Mouse (Mus musculus) layer of hippocampus, adult 11-12 months (tissue): ENCODE data around the gene Dera.
"Not testable (repeated sequence)": the region's sequence is repeated elsewhere in the genome, so short reads cannot be mapped to it uniquely, and the experiment has no call there.

ENCODE experiments used
- DNase-seq: peaks from one replicate; pipeline ENCODE4 v3.0.0; 2022; ENCODE audit warnings: low spot score

The Dera gene

DNA sequence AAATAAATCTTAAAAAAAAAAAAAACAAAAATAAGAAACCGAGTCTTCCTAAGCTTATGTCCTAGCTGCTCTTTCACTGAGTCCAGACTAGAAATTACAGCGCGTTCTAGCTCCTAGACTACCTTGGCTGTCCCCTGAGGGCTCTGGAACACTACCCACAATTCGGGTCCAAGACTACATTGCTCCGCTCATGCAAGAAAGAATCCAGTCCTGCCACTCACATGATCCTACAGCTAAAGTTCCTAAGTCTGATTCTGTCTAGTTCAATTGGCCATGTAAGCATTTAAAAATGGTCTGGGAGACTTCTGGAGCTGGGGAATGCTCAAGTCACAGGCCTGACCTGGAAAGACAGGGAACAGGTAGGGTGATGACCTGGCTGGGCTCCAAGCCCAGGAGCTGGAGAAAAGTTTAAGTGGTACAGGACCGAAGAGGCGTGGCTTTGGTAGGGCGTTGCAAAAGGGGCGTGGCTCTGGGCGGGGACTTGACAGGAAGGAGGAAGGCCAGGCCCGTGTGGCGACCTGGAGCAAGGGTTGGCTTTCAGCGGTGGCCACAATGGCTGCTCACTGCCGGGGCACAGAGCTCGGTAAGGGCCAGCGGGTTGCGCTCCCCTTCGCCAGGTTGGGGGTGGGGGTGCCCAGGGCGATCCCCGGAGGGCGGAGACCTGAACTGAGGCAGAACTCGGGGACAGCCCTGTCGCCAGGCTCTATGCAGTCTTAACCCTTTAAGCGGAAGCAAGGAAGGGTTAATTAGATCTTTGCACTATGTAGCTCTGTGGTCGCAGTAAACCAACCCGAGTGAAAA, at the start of gene Dera:
Gene Dera, plus strand, starts transcription at position 491 of the 801 bp plus-strand sequence.
- DNase-seq: peak; percentile 73

DNA sequence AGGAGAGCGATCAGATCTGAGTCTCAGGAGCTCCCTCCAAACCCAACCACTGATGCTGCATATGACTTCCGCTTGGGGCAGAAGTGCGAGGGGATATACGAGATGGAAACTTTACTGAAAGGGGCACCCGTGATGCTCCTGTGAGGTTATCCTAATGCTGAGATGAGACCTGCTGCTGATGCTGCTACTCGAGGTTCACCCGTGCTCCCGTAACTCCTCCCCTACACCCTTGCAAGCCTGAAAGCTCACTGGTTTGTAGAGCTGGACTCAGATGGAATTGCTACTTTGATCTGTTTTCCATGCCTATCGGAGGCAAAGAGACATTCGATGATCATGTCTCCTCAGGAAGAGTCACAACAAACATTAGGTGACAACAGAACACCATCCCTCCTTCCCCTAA, 48.1 kb upstream of the Dera start:
- no peak for DNase-seq

DNA sequence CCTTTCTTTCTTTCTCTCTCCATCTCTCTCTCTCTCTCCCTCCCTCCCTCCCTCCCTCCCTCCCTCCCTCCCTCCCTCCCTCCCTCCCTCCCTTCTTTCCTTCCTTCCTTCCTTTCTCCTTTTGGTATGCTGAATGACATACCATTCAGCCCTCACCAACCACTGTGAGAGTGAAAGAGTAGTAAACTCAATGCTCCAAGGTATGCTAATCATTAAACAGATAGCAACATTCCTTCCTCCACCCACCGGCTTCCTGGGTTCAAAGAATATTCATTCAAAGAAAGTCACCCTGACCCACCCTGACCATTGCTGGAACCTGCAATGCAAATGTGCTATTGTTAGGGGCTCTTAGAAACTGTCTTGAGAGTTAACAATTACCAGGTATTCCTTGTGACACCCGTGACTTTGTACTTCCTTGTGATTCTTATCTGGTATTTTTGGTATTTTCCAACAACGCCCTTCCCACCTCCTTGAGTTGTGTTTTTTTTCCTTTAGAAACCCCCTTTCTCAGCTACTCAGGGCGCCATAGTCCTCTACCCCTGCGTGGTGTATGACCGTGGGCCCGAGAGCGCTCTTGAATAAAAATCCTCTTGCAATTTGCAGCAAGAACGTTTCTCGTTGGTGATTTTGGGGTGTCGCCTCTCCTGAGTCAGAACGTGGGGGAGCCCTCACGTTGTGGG, 45.5 kb upstream of the Dera start:
- DNase-seq: not testable (repeated sequence)

DNA sequence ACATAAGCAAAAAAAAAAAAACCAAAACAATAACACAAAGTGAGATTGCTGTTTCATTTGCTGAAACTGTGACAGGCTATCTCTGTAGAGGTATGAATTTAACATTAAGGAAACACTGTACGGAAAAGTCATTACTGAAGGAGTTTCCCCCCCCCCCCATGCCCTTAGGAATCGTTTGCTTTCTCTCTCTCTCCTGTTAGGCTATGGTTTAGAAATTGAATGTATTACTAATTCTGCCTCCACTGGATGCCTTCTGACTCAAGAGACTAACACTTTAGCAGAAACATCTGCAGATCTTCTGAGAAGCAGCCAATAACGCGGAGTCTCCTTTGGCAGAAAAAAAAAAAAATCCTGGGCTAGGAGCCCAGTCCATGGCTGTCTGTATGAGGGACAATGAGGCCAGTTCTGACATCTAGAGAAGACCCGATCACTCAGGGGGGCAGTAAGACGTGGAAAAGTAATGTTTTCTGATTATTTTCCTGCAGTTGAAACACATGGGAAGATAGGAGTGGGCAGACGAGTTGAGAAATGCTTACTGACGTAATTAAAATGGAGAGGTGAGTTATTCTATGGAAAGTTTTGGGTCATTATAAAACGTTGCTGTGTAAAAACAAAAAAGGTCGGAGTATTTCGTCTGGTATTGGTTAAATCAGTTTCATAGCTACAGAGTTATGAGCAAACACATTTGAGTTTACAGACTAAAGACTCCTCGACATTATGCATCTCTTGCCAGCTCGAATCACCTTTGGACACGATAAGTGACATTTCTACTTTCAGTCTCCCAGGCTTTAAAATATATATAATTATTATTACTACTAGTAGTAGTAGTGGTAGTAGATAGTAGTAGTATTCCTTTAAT, 43.9 kb upstream of the Dera start:
- no peak for DNase-seq

DNA sequence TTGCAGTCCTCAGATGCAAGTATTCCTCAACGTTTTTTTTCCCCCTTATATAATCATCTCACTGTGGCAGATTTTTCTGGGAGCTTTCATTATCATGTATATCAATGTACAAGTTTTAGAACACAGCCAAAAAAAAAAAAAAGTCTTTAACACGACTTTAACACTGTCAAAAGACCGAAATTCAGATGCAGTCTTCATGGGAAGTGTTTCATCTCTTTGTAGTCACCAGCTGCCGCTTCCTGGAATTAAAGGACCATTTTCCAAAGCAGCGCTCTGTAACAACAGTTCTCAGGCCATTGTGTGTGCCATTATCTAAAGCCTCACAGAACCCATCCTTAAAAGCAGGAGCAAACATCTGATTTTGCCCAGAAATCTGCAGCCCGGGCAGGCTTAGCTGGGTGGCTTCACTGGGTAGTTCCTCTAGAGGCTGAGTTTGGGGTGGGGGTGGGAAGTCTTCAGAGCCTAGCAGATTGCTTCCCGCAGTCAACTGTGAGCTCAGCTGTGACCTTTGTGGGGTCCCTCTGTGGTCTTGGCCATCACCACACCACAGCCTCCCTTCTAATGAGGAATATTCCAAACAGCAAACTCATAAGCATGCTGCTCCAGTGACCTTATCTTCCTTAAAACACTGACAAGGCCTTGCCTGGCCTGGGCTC, 41.6 kb upstream of the Dera start:
- no peak for DNase-seq

DNA sequence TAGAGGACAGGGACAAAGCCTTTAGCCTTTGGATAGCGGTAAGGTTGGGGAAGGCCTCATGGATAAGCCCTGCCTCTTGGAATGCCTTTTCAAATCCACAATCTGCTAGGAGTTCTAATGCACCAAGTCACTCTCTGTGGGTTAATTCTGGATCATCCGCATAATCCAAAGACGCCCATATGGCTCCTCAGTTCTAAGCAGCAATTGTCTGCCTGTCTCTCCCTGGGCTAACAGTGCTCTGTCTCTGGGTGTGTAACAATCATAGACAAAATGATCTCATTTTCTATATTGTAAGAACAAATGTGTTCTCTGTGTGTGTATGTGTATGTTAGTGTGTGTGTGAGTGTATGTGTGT, 41.1 kb upstream of the Dera start:
- no peak for DNase-seq

DNA sequence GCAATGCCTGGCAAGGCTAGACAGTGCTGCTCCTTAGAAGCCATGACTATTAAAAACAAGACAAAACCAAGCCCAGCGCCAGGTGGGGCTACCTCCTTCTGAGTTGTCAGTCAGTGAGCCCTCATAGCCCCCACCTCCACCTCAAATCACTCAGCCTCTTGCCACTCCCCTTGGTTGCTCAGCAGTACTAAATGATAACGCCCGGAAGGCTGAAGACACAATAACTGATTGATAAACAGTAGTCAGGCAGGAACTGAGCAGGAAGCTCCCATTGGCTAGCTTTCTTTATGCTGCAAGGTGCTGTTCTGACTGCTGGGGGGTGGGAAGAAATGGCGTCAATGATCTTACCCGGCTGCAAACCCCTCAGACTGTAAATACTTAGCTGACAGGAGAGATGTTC, 37.5 kb upstream of the Dera start:
- DNase-seq: no peak

DNA sequence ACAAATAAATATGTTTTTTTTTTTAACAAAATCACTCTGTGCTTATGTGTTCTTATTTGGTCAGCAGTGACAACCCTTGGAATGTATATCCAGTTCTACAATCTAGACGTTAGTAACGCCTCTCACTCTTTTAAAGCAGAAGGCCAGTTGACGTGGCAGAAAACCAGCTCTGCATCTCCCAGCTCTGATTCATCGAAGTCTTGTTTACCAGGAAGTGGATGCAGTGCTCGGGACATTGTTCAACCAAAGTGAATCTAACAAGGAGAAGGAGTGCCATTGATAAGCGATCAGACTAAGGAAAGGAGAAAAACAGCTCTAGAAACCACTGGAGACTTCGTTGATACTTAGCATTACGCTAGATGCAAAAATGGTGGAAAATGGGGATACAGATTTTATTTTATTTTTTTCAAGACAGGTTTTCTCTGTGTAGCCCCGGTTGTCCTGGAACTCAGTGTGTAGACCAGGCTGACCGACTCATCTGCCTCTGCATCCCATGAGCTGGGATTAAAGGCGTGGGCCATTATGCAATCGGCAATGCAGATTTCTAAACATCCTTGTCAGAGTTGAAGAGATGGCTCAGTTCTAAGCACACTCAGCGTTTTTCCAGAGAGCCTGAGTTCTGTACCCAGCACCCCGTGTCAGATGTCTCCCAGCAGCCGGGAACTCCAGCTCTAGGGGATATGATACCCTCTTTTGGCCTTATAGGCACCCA, 32.0 kb upstream of the Dera start:
- DNase-seq: no peak

DNA sequence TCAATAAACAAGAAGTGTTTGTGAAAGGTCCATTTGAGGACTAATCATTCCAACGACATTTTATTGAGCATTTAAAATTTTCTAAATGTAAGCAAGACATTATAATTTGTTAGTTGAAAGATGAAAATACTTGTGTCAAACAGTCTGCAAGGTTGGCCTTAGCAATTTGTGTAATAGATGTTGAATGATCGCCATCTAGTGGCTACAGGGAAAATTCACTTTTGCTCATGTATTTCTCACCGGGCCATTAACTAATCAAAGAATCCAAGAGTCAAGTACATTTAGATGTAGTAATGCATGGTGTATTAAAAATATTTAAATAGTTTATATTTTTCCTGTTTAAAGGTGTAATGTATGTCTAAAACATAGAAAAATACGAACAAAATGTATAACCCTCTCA, 30.4 kb upstream of the Dera start:
- DNase-seq: peak; percentile 61

DNA sequence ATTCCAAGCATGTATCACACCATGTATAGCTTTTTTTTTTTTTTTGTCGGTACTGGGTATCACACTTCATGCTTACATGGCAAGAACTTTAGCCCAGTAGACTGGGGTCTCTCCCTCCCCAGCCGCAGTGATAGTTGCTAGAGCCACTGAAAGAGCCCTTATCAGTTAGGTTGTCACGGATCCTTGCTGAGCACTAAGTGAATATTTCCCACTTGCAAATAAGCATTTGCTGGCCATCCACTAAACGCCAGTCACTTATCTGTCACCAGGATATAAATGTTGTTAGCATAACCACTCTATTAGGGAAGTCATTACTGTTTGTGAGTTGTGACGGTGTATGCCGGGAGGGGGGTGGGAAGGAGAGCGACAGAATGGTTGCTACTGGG, 19.9 kb upstream of the Dera start:
- no peak for DNase-seq

DNA sequence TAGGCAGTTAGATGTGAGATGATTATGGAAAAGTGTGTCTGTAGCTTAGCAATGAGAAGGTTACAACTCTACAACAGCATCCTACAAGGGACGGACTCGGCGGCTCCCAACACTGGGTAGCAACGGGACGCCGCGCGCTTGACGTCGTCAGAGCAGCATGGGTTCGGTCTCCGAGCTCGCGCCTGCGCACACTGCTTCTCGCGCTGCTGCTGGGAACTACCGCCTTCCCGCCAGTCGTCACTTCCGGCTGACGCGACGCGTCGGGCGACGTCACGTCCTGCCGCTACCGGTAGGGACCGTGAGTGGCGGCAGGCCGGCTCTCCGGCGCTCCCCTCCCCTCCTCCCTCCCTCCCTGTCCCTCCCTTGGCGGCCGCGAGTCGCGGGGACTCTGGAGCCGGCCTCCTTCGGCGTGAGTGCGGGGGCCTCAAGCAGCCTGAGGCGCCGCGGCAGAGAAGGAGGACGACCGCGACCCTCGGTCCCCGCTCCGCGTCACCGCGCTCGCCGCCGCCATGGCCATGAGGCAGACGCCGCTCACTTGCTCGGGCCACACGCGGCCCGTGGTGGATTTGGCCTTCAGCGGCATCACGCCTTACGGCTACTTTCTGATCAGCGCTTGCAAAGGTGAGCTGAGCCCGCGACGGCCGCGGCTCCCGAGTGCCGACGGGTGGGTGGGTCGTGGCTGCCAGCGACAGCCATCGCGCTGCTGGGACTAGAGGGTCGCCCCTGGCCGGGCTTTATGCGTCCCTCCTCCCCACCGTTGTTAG, 19.3 kb upstream of the Dera start, which contains the start of gene Strap:
Gene Strap, plus strand, starts transcription at position 233 of the 764 bp plus-strand sequence.
- peak; percentile 94 for DNase-seq

DNA sequence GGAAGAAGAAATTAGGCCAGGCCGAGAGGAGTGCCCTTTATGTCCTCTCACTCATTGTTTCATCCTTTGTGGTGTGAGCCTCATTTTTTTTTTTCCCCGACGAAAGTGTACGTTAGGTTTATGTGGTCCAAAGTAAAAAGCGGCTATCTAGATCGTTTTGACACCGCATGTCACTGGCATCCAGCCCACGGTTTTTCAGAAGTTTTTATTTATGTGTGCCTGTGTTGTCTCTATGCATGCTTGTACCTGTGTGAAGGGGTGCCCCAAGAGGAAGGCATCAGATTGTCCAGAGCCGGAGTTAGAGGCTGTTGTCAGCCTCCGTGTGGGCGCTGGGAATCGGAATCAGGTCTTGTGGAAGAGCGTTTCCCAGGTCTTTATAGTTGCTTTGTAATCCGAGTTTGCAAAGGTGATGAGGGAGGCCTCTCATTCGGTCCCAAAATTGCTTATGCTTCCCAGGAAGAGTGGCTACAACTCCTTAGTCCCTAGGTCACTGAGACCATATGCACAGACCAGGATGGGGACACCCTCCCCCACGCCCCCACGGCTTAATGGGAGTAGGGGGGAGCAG, 18.6 kb upstream of the Dera start:
- no peak for DNase-seq

DNA sequence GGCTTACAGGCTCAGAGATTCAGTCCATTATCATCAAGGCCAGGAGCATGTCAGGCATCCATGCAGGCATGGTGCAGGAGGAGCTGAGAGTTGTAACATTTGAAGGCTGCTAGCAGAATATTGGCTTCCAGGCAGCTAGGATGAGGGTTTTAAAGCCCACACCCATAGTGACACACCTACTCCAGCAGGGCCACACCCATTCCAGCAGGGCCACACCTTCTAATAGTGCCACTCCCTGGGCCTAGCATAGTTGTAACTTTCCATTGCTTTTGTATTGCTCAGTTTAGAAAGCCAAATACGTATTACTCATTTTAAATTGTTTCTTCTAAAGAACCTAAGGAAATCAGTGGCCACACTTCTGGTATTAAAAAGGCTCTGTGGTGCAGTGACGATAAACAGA, 13.4 kb upstream of the Dera start:
- DNase-seq: no peak

DNA sequence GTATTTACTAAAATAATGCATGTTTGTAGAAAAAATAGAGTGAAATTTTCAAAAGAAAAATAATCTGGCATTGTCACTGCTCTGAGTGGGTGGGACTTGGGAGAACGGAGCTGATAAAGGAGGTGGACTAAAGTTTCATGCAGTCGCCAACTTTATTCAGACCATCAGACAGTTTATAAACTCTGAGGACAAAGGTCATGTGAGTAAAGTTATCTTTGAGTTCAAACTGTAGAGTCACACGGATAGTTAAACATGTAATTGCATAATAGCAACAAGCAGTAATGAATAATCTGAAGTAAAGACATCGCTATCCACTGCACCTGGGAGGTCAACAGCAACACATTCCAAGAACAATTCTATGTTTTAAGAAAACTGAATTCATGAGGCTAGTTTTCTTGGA, 9.6 kb upstream of the Dera start:
- no peak for DNase-seq

DNA sequence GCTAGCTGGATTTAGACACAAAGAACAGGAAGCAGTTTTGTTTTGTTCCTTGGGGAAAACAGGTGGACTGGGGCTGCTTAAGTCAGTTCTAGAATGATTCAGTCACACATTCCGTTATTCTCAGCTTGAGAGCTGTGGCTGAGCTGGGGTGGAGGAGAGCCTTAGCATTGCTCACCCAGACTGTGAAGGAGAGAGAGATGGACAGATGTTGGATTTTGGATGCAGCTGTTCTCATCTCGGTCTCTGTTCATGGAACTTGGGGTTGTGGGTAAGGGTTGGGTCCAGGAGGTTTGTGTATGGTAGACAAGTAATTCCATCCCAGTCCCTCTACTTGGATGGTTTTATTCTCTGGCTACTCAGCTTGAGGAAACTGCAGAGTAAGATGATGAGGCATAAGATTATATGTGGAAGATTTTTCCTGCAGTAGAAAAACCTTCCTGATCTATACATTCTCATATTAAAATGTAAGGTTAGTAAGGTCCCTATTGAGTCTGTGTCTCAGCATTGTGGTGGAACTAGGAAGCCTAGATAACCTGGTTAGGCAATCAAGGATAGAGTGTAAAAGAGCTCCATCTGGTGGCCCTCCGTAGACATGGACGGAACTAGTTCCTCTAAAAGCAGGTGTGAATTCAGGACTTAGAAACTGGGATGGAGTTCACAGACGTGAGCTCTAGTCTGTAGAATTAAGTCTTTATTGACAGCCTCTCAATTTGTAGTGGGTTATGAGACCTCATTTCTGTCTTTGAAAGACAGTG, 7.0 kb upstream of the Dera start:
- DNase-seq: no peak

DNA sequence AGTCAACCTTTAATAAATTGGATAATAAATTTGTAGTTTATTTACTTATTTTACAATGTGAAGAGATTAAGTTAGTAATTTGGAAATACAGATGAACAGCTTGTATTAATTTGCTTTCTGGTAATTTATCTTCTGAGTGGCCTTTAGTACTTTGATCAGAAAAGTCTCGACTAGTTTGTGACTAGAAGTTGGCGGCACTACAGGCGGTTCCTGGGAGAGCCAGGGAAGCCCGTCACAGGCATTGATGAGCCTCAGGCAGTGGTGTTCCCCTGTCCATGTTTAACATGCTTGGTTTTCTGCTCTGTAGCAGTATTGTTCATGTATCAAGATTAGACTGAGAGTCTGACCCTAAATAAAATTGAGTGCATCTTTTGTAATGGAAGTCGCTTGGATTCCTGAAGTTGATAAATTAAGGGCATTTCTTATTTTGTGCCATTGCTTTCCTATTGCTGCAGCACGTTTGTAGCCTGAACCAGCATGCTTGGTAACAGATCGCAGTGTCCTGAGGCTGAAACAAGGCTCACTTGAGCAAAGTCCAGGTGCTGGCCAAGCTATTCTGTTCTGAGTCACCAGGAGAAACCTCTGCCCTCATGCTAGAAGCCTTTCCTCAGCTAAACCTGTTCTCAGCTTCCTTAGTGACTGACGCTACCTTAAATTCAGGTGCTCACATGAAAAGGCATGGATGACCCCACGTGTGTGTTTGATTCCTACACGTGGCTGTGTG, 2.6 kb upstream of the Dera start:
- DNase-seq: no peak

DNA sequence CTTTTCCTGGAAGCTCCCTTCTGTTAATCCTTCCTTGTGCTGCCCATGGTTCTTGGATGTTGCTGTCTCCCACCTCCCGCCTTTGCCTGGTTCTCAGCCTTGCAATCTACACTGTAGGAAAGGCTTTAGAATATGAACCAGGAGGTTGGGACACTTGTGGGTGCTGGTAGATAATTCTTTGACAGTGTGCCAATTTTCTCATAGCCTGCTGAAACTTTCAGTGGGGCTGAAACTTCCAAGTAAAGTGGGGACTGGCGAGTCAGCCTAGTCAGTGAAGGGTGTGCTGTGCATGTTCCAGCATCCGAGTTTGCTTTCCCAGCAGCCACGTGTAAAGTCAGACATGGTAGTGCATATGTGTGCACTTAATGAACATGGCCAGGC, 2.1 kb upstream of the Dera start:
- DNase-seq: no peak

DNA sequence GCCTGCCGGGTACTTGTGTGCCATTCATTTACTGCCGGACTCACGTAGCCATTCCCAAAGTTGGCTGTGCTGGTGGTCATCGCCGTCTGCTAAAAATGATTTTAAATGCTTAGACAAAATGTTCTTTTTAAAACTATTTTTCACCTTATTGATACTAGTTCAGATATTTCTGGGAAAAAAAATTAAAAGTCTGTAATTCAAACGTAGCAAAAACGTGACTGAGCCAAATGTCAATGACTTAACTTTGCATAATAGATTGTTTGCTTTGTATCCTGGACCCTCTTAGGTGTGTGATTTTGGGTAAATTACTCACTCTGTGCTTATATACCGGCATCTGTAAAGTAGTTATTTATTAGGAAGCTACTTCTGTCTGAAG, 499 bp downstream of the Dera start:
- DNase-seq: no peak

DNA sequence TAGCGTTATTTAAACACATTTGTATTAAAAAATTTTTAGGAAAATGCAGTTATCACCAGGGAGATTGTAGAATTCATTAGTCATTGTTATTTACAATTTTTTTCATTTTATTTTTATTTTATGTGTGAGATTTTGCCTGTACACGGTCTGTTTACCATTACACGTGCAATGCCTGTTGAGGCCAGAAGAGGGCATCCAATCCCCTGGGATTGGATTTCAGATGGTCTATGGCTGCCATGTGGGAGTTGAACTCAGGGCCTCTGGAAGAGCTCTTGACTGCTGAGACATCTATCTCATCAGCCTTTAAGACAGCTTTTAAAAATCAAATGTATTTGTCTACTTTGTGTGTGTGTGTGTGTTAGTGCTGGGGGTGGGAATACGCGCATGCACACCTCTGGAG, 2.0 kb downstream of the Dera start:
- DNase-seq: no peak
